Comparison of ENCODE assay signal across 20 mouse cellular contexts in genomic region chr3:25964237-25964636, GRCm38 (mm10).
DNase-seq lines count a peak whose midpoint lies in the region; ATAC-seq and TF ChIP-seq lines count a peak whose summit lies in the region.
"Had no signal": no experiment of that assay in that cellular context is flagged by ENCODE, and none has a peak within 500 bp of the region (broad histone marks: within the 10 kb centered on the region; RNA-seq: fewer than 3 reads in every experiment).

No protein-coding gene starts in this region.

- H3K4me2 ChIP-seq in heart, embryonic 12.5 days, result no peak overlapping the region
- H3K4me2 ChIP-seq in kidney, embryonic 15.5 days, result no peak overlapping the region
- no peak overlapping the region for H3K4me2 ChIP-seq in kidney, postnatal 0 days (ENCODE audit: low read length)
- H3K4me2 ChIP-seq: embryonic facial prominence, embryonic 12.5 days; forebrain, embryonic 13.5 days; forebrain, embryonic 15.5 days had no signal

- H3K4me3 ChIP-seq in heart, embryonic 12.5 days, result no peak overlapping the region
- no peak overlapping the region for H3K4me3 ChIP-seq in kidney, embryonic 15.5 days (replicated peaks)
- no peak overlapping the region for H3K4me3 ChIP-seq in kidney, postnatal 0 days (replicated peaks; ENCODE audit: low read depth, low read length)
- H3K4me3 ChIP-seq: embryonic facial prominence, embryonic 12.5 days; forebrain, embryonic 13.5 days; forebrain, embryonic 15.5 days had no signal

- no peak for ATAC-seq in heart, embryonic 12.5 days (ENCODE audit: insufficient number of reproducible peaks, low FRiP score)
- peak; percentile 43; the same call in 1 of the 2 replicates for ATAC-seq in kidney, embryonic 15.5 days (replicated peaks; ENCODE audit: low FRiP score)
- ATAC-seq in kidney, postnatal 0 days (replicated peaks; ENCODE audit: low FRiP score, low read depth), result no peak
- ATAC-seq: forebrain, embryonic 13.5 days; forebrain, embryonic 15.5 days had no signal

- peak; percentile 22 for DNase-seq in heart, adult 11 months
- no peak for DNase-seq in kidney, adult 8-10 months
- peak; percentile 10 for DNase-seq in kidney, postnatal 0 days (ENCODE audit: low spot score)
- no peak for DNase-seq in kidney, adult 18-20 months
- DNase-seq in A20 (ENCODE audit: low read depth, low spot score), result peak; percentile 51
- DNase-seq: adrenal gland, adult 2 months; adrenal gland, postnatal 10 days; adrenal gland, postnatal 25 days; cerebellum, adult 11 months; cerebellum, adult 18-20 months; cerebellum, adult 8-10 months; cerebellum, adult 9-11 months; cerebellum, postnatal 14 days; cerebellum, postnatal 36 days; embryo, embryonic 11 days had no signal

- H3K9me3 ChIP-seq in heart, embryonic 12.5 days (replicated peaks), result no peaks in the 10 kb centered on the region
- H3K9me3 ChIP-seq in kidney, embryonic 15.5 days (replicated peaks), result no peaks in the 10 kb centered on the region
- no peaks in the 10 kb centered on the region for H3K9me3 ChIP-seq in kidney, postnatal 0 days (replicated peaks; ENCODE audit: low read length)
- H3K9me3 ChIP-seq: embryonic facial prominence, embryonic 12.5 days; forebrain, embryonic 13.5 days; forebrain, embryonic 15.5 days had no signal

- no peak overlapping the region for H3K27ac ChIP-seq in heart, embryonic 12.5 days (ENCODE audit: poor library complexity, severe bottlenecking)
- H3K27ac ChIP-seq in kidney, embryonic 15.5 days, result no peak overlapping the region
- no peak overlapping the region for H3K27ac ChIP-seq in kidney, postnatal 0 days
- H3K27ac ChIP-seq: embryonic facial prominence, embryonic 12.5 days; forebrain, embryonic 13.5 days; forebrain, embryonic 15.5 days had no signal

- no peaks in the 10 kb centered on the region for H3K4me1 ChIP-seq in heart, embryonic 12.5 days (replicated peaks)
- H3K4me1 ChIP-seq in kidney, embryonic 15.5 days, result no peaks in the 10 kb centered on the region
- H3K4me1 ChIP-seq in kidney, postnatal 0 days (replicated peaks; ENCODE audit: insufficient read depth, low read length), result no peaks in the 10 kb centered on the region
- H3K4me1 ChIP-seq: embryonic facial prominence, embryonic 12.5 days; forebrain, embryonic 13.5 days; forebrain, embryonic 15.5 days had no signal

- WGBS in heart, embryonic 12.5 days, result 82% methylated on average over 3 of the region's 3 CpGs
- WGBS in kidney, embryonic 15.5 days, result 49% methylated on average over 3 of the region's 3 CpGs
- WGBS in kidney, postnatal 0 days, result 40% methylated on average over 3 of the region's 3 CpGs

- H3K27me3 ChIP-seq in heart, embryonic 12.5 days (replicated peaks), result no peaks in the 10 kb centered on the region
- no peaks in the 10 kb centered on the region for H3K27me3 ChIP-seq in kidney, embryonic 15.5 days
- H3K27me3 ChIP-seq in kidney, postnatal 0 days (ENCODE audit: insufficient read depth, low read length), result no peaks in the 10 kb centered on the region
- H3K27me3 ChIP-seq: embryonic facial prominence, embryonic 12.5 days; forebrain, embryonic 13.5 days; forebrain, embryonic 15.5 days had no signal

- no peak for TF ChIP-seq CTCF in kidney, postnatal 0 days (IDR thresholded peaks at IDR 0.05; ENCODE audit: low read depth)

- H3K36me3 ChIP-seq in heart, embryonic 12.5 days, result no peaks in the 10 kb centered on the region
- no peaks in the 10 kb centered on the region for H3K36me3 ChIP-seq in kidney, embryonic 15.5 days
- no peaks in the 10 kb centered on the region for H3K36me3 ChIP-seq in kidney, postnatal 0 days (ENCODE audit: insufficient read depth, low read length)
- H3K36me3 ChIP-seq: embryonic facial prominence, embryonic 12.5 days; forebrain, embryonic 15.5 days had no signal

- no peak overlapping the region for H3K9ac ChIP-seq in heart, embryonic 12.5 days
- H3K9ac ChIP-seq in kidney, embryonic 15.5 days, result no peak overlapping the region
- H3K9ac ChIP-seq in kidney, postnatal 0 days (ENCODE audit: low read depth, low read length), result no peak overlapping the region
- H3K9ac ChIP-seq: embryonic facial prominence, embryonic 12.5 days; forebrain, embryonic 13.5 days; forebrain, embryonic 15.5 days had no signal

Comparison
In these comparisons a context has a peak if more than half of its experiments do, and no peak if none do; other contexts are left out.
1. DNase-seq: peak in heart, adult 11 months (single experiment), kidney, postnatal 0 days (single experiment) and A20 (single experiment); none in kidney, adult 8-10 months (0 of 2) and kidney, adult 18-20 months (single experiment).